Mouse (Mus musculus) liver, adult 2 months (tissue): Measurements from ENCODE around the gene Med29. TPM values are rescaled to one million over a fixed set of nuclear protein-coding genes. Genes with fewer than 3 reads are reported as not detected.

ENCODE experiments used
- DNase-seq: peaks from one replicate; pipeline ENCODE4 v3.0.0-alpha.2; 2011; ENCODE audit warnings: low read depth, low spot score; ENCODE audit errors: extremely low read depth
- H3K27ac ChIP-seq: fragments of 200-500 bp; replicated peaks from 2 replicates; pipeline ENCODE4 v1.5.1; 2012; ENCODE audit warnings: low read depth, mild to moderate bottlenecking, control low read depth, inconsistent platforms, low read length; ENCODE audit not compliant: insufficient read depth
- H3K27me3 ChIP-seq: fragments of 200-500 bp; 2 replicates; pipeline ENCODE4 v1.6.1; 2012; ENCODE audit warnings: mild to moderate bottlenecking, moderate library complexity, low read length, inconsistent platforms; ENCODE audit not compliant: control insufficient read depth, insufficient read depth
- H3K36me3 ChIP-seq: fragments of 200-500 bp; 2 replicates; pipeline ENCODE4 v1.6.1; 2012; ENCODE audit warnings: low read length, inconsistent platforms; ENCODE audit not compliant: control insufficient read depth, insufficient read depth
- H3K4me1 ChIP-seq: fragments of 200-500 bp; 2 replicates; pipeline ENCODE4 v1.6.1; 2011; ENCODE audit warnings: low read length; ENCODE audit not compliant: control insufficient read depth, insufficient read depth
- H3K4me3 ChIP-seq: fragments of 200-500 bp; 2 replicates; pipeline ENCODE4 v1.5.1; 2011; ENCODE audit warnings: low read depth, mild to moderate bottlenecking, control low read depth, low read length, moderate library complexity; ENCODE audit not compliant: insufficient read depth
- H3K79me2 ChIP-seq: fragments of 200-500 bp; 2 replicates; pipeline ENCODE4 v1.6.1; 2012; ENCODE audit warnings: inconsistent platforms, mild to moderate bottlenecking, low read length, moderate library complexity; ENCODE audit not compliant: control insufficient read depth, insufficient read depth
- H3K9ac ChIP-seq: fragments of 200-500 bp; 2 replicates; pipeline ENCODE4 v1.6.1; 2012; ENCODE audit warnings: low read depth, mild to moderate bottlenecking, control low read depth, inconsistent platforms, low read length
- CTCF ChIP-seq: fragments of 200-500 bp; IDR thresholded peaks from 2 replicates; pipeline ENCODE4 v1.5.1; 2011; ENCODE audit warnings: low read depth, low read length, control low read depth
- POLR2A ChIP-seq: fragments of 200-500 bp; IDR thresholded peaks from 2 replicates; pipeline ENCODE4 v1.6.1; 2011; ENCODE audit warnings: low read length, control low read depth; ENCODE audit not compliant: insufficient read depth; ENCODE audit errors: extremely low read depth
- WGBS: fragments of 180-500 bp; shearing (Covaris S2); methylation state at CpG from one replicate; pipeline ENCODE4 v1.1.7; 2018; 5-methylcytosine and 5-hydroxymethylcytosine counted together
- polyA plus RNA-seq: library from polyadenylated mRNA; depleted of rRNA; stranded (reverse); fragments of >200 nt; gene quantifications from 2 replicates; pipeline ENCODE4 v1.2.3, GENCODE M21; 2012
- total RNA-seq: library from RNA; depleted of rRNA; stranded (reverse); fragments of >200 nt; gene quantifications from 2 replicates; pipeline ENCODE4 v1.2.3, GENCODE M21; 2014

Gene Med29
- total and polyA plus RNA-seq, 2 experiments = 13.4 to 49.2 TPM

DNA sequence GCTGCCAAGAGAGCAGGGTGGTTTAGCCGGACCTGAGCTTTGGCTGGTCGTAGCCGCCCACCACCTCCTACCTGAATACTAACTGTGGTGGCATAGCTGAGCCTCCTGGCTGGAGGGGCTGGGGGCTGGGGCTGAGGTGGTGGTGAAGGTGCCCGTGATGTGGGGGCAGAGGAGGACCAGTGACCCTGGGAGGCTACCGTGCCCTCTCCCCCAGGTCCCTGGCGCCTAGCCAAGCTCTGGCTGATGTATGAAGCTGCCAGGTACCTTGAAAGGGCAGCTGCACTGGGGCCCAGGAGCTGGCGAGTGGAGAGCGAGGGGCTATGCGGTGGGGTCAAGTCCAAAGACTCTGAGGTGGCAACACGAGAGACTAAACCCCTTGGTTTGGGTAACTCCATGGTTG is 32.7 kb downstream of the Med29 start:
- DNase-seq = no peak
- Histone ChIP-seq H3K27me3 (no peaks in the 10 kb centered on the region), H3K9ac (no peak overlapping the region), H3K27ac (no peak overlapping the region), H3K79me2 (no peaks in the 10 kb centered on the region), H3K4me1 (peaks cover 13% of the 10 kb centered on the region), H3K4me3 (no peak overlapping the region), H3K36me3 (peaks cover 2% of the 10 kb centered on the region; the same call in 1 of the 2 replicates)
- 88% methylated on average over 10 of the region's 10 CpGs for WGBS
- TF ChIP-seq POLR2A = no peak
- TF ChIP-seq CTCF = no peak

DNA sequence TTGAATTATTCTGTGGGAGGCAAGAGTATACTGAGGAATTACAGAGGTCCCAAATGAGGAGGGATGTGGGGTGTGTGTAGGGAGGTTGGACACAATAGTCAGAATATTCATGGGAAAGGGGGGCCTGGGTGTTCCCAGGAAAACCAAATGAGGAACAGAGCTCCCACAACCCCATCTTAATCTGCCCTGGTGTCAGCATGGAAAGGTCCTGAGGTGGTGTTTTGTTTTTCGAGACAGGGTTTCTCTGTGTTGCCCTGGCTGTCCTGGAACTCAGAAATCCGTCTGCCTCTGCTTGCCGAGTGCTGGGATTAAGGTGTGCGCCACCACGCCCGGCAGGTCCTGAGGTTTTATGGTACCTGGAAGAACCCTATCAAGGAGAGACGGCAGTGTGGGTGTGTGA is 34.1 kb downstream of the Med29 start:
- Histone ChIP-seq H3K9ac (no peak overlapping the region), H3K27me3 (no peaks in the 10 kb centered on the region), H3K4me3 (no peak overlapping the region), H3K27ac (0 out of 2 replicates have a peak overlapping the region, but pooled peaks have one; percentile 46), H3K4me1 (peaks cover 19% of the 10 kb centered on the region), H3K36me3 (peaks cover 8% of the 10 kb centered on the region; the same call in 1 of the 2 replicates), H3K79me2 (no peaks in the 10 kb centered on the region)
- TF ChIP-seq CTCF (no peak), POLR2A (no peak)
- DNase-seq = no peak
- 81% methylated on average over 7 of the region's 7 CpGs for WGBS

DNA sequence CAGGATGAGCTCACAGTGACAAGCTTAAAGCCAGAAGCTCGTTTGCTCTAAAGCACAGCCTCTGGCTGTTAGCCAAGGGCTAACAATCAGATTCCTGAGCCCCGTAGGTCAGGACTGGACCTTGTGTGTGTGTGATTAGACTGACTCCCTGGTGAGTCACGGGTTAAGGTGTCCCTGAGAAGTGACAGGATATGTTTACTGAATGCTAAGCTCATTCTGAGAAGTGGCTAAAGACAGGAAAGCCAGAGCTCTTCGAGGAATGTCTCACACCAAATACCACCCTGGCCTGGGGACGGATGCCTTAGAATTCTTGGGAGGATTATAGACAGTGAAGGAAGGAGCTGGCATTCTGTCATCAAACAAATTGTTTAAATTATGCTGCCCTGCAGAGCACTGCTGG is 34.5 kb downstream of the Med29 start:
- Histone ChIP-seq H3K4me1 (peaks cover 20% of the 10 kb centered on the region), H3K4me3 (no peak overlapping the region), H3K9ac (peak overlapping the region; percentile 22; the same call in 1 of the 2 replicates), H3K79me2 (no peaks in the 10 kb centered on the region), H3K36me3 (peaks cover 11% of the 10 kb centered on the region), H3K27ac (peak overlapping the region; percentile 46), H3K27me3 (no peaks in the 10 kb centered on the region)
- WGBS = 6% methylated on average over 5 of the region's 5 CpGs
- no peak for DNase-seq
- no peak for TF ChIP-seq POLR2A
- no peak for TF ChIP-seq CTCF

DNA sequence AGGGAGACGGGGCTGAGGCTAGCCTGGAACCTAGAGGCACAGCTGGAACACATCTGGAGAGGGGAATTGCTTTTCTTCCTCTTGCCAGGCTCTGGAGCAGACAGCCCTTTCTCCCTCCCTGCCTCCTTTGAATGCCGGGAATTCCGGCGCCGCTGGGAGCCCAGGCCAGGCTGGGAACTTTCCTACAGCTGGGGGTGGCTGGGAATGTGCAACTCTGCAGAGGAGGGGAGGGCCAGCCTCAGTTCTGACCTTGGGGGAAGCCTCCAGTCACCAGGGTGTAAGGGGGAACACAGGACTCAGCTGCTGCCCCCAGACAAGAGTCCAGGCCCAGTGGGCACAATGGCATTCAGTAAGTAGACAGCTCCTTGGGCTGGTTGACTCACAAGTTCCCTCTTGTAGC is 35.5 kb downstream of the Med29 start:
- no peak for TF ChIP-seq POLR2A
- TF ChIP-seq CTCF = no peak
- Histone ChIP-seq H3K4me1 (peaks cover 24% of the 10 kb centered on the region), H3K4me3 (no peak overlapping the region), H3K36me3 (peaks cover 15% of the 10 kb centered on the region), H3K9ac (0 out of 2 replicates have a peak overlapping the region, but pooled peaks have one; percentile 24), H3K79me2 (no peaks in the 10 kb centered on the region), H3K27ac (peak overlapping the region; percentile 46), H3K27me3 (no peaks in the 10 kb centered on the region)
- 53% methylated on average over 5 of the region's 5 CpGs for WGBS
- no peak for DNase-seq

DNA sequence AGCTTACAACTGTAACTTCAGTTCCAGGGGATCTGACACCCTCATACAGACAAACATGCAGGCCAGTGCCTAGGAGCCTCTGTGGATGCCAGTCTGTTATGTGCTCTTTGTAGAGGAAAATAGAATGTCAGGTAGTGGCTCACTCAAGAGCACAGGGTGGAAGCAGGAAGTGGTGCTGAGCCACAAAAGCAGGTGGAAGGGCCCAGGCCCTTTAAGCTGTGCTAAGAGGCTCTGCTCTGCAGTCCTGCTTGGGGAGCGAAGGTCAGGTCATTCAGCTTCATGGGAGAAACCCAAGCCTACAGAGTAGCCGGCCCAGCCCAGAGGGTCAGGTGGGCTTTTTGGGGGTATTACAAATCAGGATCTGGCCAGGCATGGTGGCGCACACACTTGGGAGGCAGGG is 37.3 kb downstream of the Med29 start:
- Histone ChIP-seq H3K4me3 (no peak overlapping the region), H3K4me1 (peaks cover 31% of the 10 kb centered on the region), H3K9ac (no peak overlapping the region), H3K36me3 (peaks cover 15% of the 10 kb centered on the region), H3K79me2 (peaks cover 11% of the 10 kb centered on the region; the same call in 1 of the 2 replicates), H3K27ac (no peak overlapping the region), H3K27me3 (no peaks in the 10 kb centered on the region)
- DNase-seq = no peak
- WGBS = 85% methylated on average over 3 of the region's 3 CpGs
- TF ChIP-seq CTCF (no peak), POLR2A (no peak)

DNA sequence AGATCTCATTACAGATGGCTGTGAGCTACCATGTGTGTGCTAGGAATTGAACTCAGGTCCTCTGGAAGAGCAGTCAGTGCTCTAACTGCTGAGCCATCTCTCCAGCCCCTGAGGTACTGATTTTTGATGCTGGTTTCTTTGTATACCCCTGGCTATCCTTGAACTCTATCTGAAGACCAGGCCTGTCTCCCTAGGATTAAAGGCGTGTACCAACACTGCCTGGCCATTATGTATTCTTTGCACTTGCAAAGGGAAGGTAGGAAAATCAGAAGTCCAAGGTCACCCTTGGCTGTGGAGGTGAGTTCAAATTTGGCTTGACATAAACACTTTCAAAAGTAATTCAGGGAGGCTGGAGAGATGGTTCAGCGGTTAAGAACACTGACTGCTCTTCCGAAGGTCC is 37.9 kb downstream of the Med29 start:
- Histone ChIP-seq H3K4me1 (peaks cover 35% of the 10 kb centered on the region), H3K27me3 (no peaks in the 10 kb centered on the region), H3K79me2 (peaks cover 11% of the 10 kb centered on the region; the same call in 1 of the 2 replicates), H3K27ac (no peak overlapping the region), H3K4me3 (no peak overlapping the region), H3K36me3 (peaks cover 15% of the 10 kb centered on the region), H3K9ac (no peak overlapping the region)
- 94% methylated on average over 3 of the region's 3 CpGs for WGBS
- DNase-seq = no peak
- TF ChIP-seq POLR2A (no peak), CTCF (no peak)
